Mouse (Mus musculus): ENCODE data around the gene Rasgrf1. TPM values are rescaled to one million over a fixed set of nuclear protein-coding genes. Genes with fewer than 3 reads are reported as not detected.

Rasgrf1 gene
- polyA plus RNA-seq, 1 experiment from 2014 or later = 1.3 TPM

DNA sequence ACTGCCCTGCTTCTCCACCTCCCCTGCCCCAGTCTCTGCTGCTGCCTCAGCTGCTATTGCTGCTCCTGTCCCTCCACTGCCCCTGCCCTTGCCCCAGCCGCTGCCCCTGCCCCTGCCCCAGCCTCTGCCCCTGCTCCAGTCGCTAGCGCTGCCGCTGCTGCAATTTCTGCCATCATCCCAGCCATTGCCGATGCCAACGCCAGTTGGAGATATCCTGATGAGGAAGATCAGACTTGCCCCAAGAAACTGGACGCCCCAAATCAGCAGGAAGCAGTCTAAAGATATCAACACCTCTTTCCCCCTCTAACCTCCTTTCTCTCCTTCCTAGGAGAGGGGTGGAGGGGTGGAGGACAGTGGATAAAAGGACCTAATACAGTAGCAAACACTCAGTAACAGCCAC, 28.2 kb upstream of the Rasgrf1 start:
- H3K9ac ChIP-seq = no peak overlapping the region
- no peak overlapping the region for H3K4me3 ChIP-seq
- no peak overlapping the region for H3K27ac ChIP-seq (replicated peaks)
- 64% methylated on average over 7 of the region's 7 CpGs for WGBS
- peaks cover 3% of the 10 kb centered on the region; the same call in 1 of the 2 replicates for H3K9me3 ChIP-seq
- H3K27me3 ChIP-seq = peaks cover 68% of the 10 kb centered on the region
- no peaks in the 10 kb centered on the region for H3K4me1 ChIP-seq (replicated peaks)
- H3K4me2 ChIP-seq = no peak overlapping the region
- no peaks in the 10 kb centered on the region for H3K36me3 ChIP-seq
- no peak for ATAC-seq (ENCODE audit: low read depth)

DNA sequence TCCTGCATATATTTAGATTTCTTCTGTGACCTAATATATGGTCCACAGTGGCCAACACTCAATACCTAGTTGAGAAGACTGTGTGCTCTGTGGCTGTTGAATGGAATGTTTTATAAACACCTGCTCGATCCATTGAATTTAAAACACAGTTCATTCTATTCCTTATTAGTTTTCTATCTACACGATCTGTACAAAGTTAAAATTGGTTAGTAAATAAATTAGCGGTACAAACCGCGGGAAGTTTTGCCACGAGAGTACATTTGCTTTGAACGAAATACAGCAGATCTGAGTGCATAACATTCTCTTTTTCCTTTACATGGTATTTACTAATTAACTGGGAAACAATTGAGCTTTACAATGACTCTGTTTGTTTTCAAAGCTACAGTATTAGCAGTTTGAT, 27.1 kb upstream of the Rasgrf1 start:
- no peak for ATAC-seq (ENCODE audit: low read depth)
- WGBS = 55% methylated on average over 7 of the region's 7 CpGs
- no peaks in the 10 kb centered on the region for H3K4me1 ChIP-seq (replicated peaks)
- peaks cover 3% of the 10 kb centered on the region; the same call in 1 of the 2 replicates for H3K9me3 ChIP-seq
- no peak overlapping the region for H3K27ac ChIP-seq (replicated peaks)
- no peak overlapping the region for H3K9ac ChIP-seq
- H3K36me3 ChIP-seq = no peaks in the 10 kb centered on the region
- H3K27me3 ChIP-seq = peaks cover 67% of the 10 kb centered on the region
- no peak overlapping the region for H3K4me3 ChIP-seq
- H3K4me2 ChIP-seq = no peak overlapping the region

DNA sequence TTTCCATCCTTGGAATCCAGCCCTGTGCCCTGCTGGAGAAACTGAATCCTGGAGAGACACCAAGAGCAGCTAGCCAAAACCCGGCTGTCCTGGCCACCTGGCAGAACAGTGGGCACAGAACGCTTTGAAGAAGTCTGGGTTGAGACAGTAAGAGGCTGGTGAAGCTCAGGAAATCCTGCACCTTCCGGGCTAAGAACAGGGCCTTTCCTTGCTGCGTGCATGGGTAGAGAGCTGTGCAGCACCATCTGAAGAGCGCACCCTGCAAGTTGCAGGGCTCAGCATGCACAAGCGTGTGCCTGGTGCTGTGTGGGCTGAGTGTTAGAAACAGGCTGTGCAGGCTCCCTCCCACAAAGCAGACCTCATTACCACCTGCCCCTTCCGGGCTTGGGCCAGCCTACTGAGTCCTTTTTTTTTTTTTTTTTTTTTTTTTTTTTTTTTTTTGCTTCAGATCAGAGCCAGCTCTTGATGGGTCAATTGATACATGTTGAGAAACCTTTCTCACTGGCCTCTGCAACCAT, 23.9 kb upstream of the Rasgrf1 start:
- 42% methylated on average over 7 of the region's 7 CpGs for WGBS
- no peaks in the 10 kb centered on the region for H3K36me3 ChIP-seq
- no peak for ATAC-seq (ENCODE audit: low read depth)

DNA sequence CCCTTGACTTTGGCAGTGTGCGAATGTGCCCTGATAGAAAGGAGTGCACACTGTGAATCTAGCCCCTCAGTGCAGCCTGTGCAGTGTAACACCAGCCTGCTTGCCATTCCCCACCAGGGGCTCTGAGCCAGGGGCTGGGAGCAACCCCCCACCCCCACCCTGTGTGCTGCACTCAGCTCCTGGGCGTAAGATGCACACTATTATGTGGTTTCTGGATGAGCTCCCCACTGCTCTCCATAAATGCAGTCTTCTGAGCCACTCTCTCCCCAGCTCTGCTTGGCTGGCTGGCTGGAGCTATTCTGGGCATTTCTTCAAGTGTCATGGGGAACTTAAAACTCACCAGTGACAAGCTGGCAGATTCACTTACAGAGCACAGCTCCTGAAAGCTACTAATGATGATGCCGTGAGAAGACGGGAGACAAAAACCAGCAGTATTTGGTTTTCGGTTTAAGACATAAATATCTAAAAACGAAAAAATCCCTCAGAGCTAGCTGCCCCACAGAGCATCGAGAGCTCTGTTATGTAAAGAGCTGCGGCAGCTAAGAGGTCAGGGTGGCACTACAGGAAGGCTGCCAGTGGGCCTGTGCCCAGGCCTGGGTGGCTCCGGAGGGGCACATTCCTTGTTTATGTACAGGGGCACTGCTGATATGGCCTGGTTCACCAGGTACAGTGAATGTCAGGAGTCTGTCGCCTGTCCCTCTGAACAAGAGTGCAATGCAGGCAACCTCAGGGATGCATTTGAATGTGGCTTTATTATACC, 18.0 kb upstream of the Rasgrf1 start:
- H3K9me3 ChIP-seq = no peaks in the 10 kb centered on the region
- no peak overlapping the region for H3K27ac ChIP-seq (replicated peaks)
- peaks cover 19% of the 10 kb centered on the region for H3K27me3 ChIP-seq
- H3K4me3 ChIP-seq = no peak overlapping the region
- no peaks in the 10 kb centered on the region for H3K4me1 ChIP-seq (replicated peaks)
- no peak overlapping the region for H3K4me2 ChIP-seq
- H3K36me3 ChIP-seq = no peaks in the 10 kb centered on the region
- no peak overlapping the region for H3K9ac ChIP-seq
- 76% methylated on average over 10 of the region's 10 CpGs for WGBS
- peak; percentile 36; the same call in 1 of the 2 replicates for ATAC-seq (ENCODE audit: low read depth)

More for the DNA sequence above, 23.9 kb upstream of the Rasgrf1 start:
- no peak overlapping the region for H3K4me2 ChIP-seq
- H3K27me3 ChIP-seq = peaks cover 58% of the 10 kb centered on the region
- no peaks in the 10 kb centered on the region for H3K9me3 ChIP-seq
- H3K4me1 ChIP-seq (replicated peaks) = no peaks in the 10 kb centered on the region
- H3K4me3 ChIP-seq = no peak overlapping the region
- no peak overlapping the region for H3K27ac ChIP-seq (replicated peaks)
- no peak overlapping the region for H3K9ac ChIP-seq

DNA sequence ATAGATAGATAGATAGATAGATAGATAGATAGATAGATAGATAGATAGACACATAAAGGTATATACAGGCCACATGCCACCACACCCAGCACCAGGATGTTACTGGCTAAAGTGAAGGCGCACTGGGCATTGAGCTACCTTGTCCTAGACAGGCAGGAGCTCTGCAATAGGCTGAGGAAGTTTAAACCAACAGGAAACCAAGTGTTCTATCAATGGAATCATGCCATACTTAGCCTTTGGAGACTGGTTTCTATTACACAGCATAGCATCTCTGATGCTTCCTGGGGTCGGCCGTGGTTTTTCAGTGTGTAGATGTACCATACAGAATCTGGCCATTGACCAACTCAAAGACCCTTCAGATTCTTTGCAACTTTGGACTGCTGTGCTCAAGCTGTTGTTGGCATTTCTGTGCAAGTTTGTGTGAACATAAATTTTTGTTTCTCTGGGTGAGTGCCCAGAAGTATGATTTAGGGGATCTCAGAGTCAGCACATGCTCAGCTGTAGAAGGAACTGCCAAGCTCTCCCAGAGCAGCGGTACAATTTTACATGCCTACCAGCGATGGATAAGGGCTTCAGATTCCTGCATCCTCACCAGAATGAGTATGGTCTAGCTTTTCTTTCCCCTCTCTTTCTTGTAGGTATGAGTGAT, 17.0 kb upstream of the Rasgrf1 start:
- no peak overlapping the region for H3K4me2 ChIP-seq
- no peaks in the 10 kb centered on the region for H3K4me1 ChIP-seq (replicated peaks)
- 90% methylated on average over 5 of the region's 5 CpGs for WGBS
- H3K27me3 ChIP-seq = peaks cover 12% of the 10 kb centered on the region
- H3K9ac ChIP-seq = no peak overlapping the region
- H3K4me3 ChIP-seq = no peak overlapping the region
- no peaks in the 10 kb centered on the region for H3K9me3 ChIP-seq
- ATAC-seq (ENCODE audit: low read depth) = no peak
- no peak overlapping the region for H3K27ac ChIP-seq (replicated peaks)
- no peaks in the 10 kb centered on the region for H3K36me3 ChIP-seq

DNA sequence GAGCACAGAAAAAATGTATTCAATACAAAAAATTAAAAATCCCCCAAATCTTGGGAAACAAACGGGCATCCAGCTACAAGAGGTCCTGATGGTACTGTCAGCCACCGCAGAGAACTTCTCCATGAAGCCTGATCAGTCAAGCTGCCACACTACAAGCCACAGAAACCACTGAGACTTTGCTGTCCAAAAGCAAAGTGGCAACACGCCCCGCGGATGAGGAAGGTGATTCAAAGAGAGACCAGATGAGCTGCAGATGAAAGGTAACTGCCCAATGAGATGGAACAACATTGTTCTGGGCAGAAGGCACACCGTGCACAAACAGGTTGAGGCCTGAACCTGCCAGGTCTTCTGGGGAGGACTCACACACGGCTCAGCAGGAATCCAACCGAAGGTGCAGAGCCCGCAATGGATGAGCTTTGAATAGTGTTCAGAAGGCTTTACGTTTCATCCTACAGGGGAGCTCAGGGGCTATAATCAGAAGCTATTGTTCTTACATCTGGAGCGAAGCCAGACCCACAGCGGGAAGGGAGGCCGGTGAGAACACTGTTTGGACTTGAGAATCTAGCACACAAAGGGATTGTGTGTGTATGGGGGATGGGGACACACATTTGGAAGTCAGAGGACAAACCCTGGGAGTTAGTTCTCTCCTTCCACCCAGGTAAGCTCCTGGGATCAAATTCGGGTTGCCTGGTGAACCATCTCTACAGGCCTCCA, 9.4 kb upstream of the Rasgrf1 start:
- H3K27me3 ChIP-seq = peaks cover 11% of the 10 kb centered on the region
- H3K4me2 ChIP-seq = no peak overlapping the region
- H3K9me3 ChIP-seq = no peaks in the 10 kb centered on the region
- WGBS = 32% methylated on average over 14 of the region's 14 CpGs
- no peak overlapping the region for H3K4me3 ChIP-seq
- no peak overlapping the region for H3K27ac ChIP-seq (replicated peaks)
- no peaks in the 10 kb centered on the region for H3K36me3 ChIP-seq
- ATAC-seq (ENCODE audit: low read depth) = no peak
- peaks cover 3% of the 10 kb centered on the region; the same call in 1 of the 2 replicates for H3K4me1 ChIP-seq (replicated peaks)
- H3K9ac ChIP-seq = no peak overlapping the region

DNA sequence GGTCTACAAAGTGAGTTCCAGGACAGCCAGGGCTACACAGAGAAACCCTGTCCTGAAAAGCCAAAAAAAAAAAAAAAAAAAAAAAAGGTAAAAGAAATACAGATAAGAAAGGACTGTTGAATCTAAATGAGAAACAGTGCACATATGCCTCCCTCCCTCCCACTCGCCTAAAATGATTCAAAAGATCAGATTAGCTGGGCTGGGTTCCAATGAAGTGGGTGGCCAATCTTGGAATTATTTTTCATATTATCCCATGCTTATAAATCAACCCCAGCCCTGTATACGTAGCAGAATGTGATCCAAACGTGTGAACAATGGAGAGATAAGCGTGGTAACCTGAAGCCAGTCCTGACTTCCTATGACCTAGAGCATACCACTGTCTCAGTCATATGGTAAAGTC, 8.5 kb upstream of the Rasgrf1 start:
- Histone ChIP-seq H3K36me3 (no peaks in the 10 kb centered on the region), H3K27me3 (peaks cover 21% of the 10 kb centered on the region), H3K9ac (no peak overlapping the region), H3K4me1 (replicated peaks) (peaks cover 3% of the 10 kb centered on the region; the same call in 1 of the 2 replicates), H3K27ac (replicated peaks) (no peak overlapping the region), H3K4me2 (no peak overlapping the region), H3K4me3 (no peak overlapping the region), H3K9me3 (no peaks in the 10 kb centered on the region)
- ATAC-seq (ENCODE audit: low read depth) = no peak
- 81% methylated on average over 4 of the region's 4 CpGs for WGBS

DNA sequence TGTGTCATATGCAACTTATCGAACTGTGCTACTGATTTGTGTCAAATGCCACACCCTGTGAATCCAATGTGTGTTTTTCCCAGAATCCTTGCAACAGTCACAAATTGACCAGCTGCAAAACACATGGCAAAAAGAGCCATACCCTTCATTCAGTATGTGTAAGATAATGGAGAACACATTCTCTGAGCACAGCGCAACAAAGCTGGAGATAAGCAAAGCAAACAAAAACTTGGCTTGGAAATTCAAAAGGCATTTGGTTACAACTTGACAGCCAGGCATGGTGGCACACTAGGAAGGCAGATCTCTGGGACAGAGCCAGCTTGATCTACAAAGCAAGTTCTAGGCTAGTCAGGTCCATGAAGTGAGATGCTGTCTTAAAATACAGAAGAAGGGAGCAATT, 6.9 kb upstream of the Rasgrf1 start:
- Histone ChIP-seq H3K4me3 (no peak overlapping the region), H3K4me1 (replicated peaks) (peaks cover 3% of the 10 kb centered on the region; the same call in 1 of the 2 replicates), H3K36me3 (no peaks in the 10 kb centered on the region), H3K27me3 (peaks cover 37% of the 10 kb centered on the region), H3K9me3 (no peaks in the 10 kb centered on the region), H3K27ac (replicated peaks) (no peak overlapping the region), H3K4me2 (no peak overlapping the region), H3K9ac (no peak overlapping the region)
- WGBS = 87% methylated on average over 2 of the region's 2 CpGs
- no peak for ATAC-seq (ENCODE audit: low read depth)

DNA sequence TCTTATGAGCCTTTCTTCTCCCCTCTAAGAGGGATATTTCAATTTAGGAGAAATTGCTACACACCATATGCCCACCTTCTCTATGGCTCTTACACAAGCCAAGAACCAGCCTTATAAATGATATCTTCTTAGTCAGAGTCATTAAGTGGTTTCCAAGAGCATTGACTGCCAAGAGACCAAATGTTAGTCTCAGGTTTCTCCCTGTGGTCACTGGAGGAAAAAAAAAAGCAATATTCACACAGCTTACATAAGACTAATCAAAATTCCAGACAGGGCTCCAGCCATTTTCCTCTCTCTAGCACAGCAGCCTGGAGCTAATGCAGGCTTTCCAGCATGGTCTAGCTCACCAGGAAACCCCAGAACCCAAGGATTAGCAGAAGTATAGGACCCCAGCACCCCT, 3.1 kb upstream of the Rasgrf1 start:
- Histone ChIP-seq H3K36me3 (no peaks in the 10 kb centered on the region), H3K27me3 (peaks cover 73% of the 10 kb centered on the region), H3K4me1 (replicated peaks) (peaks cover 24% of the 10 kb centered on the region), H3K9me3 (no peaks in the 10 kb centered on the region), H3K27ac (replicated peaks) (no peak overlapping the region), H3K9ac (no peak overlapping the region), H3K4me2 (no peak overlapping the region), H3K4me3 (no peak overlapping the region)
- no peak for ATAC-seq (ENCODE audit: low read depth)

DNA sequence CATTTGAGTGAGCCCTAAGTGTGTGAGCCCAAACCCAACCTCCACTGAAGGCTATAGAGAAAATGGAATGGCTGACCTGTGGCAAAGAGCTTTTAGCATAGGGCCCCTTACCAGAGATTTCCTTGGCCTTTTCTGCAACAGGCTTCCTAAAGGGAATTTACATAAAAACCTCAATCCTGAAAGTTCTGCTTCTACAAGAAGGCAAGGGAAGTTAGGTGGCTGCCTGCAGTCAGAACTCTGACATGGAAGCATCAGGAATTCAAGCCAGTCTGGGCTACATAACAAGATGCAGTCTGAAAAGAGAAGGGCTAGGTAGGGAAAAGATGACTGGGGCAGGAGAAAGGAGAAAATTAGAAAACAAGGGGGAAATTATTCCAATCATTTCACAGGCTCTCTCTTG, 1.8 kb upstream of the Rasgrf1 start:
- no peak overlapping the region for H3K27ac ChIP-seq (replicated peaks)
- no peak for ATAC-seq (ENCODE audit: low read depth)
- no peak overlapping the region for H3K9ac ChIP-seq
- no peaks in the 10 kb centered on the region for H3K36me3 ChIP-seq
- H3K27me3 ChIP-seq = peaks cover 81% of the 10 kb centered on the region
- H3K9me3 ChIP-seq = no peaks in the 10 kb centered on the region
- H3K4me1 ChIP-seq (replicated peaks) = peaks cover 24% of the 10 kb centered on the region
- H3K4me3 ChIP-seq = no peak overlapping the region
- H3K4me2 ChIP-seq = peak overlapping the region; percentile 75

DNA sequence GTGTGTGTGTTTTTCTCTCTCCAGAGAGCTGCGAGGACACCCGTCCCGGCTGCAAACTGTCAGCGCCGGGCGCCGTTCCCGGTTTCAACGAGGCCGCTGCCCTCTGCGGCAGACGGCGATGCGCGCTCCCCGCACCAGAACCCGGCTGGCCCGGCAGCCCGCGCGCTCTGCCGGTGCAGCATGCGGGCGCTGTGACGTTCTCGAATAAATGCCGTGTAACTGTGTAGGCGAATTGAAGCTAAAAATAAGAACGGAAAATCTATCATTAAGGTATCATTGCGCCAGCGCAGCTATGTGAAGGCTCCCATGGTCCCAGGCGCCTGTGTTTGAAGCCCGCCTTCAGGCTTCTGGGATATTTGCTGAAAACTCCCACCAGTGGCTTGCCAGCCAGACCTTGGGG, 1.1 kb upstream of the Rasgrf1 start:
- peaks cover 24% of the 10 kb centered on the region for H3K4me1 ChIP-seq (replicated peaks)
- peak overlapping the region; percentile 48 for H3K4me3 ChIP-seq
- ATAC-seq (ENCODE audit: low read depth) = no peak
- peak overlapping the region; percentile 41; the same call in 1 of the 2 replicates for H3K9ac ChIP-seq
- peaks cover 87% of the 10 kb centered on the region for H3K27me3 ChIP-seq
- peak overlapping the region; percentile 75 for H3K4me2 ChIP-seq
- no peaks in the 10 kb centered on the region for H3K36me3 ChIP-seq
- WGBS = under 1% methylated on average over 33 of the region's 33 CpGs
- no peak overlapping the region for H3K27ac ChIP-seq (replicated peaks)
- H3K9me3 ChIP-seq = no peaks in the 10 kb centered on the region

DNA sequence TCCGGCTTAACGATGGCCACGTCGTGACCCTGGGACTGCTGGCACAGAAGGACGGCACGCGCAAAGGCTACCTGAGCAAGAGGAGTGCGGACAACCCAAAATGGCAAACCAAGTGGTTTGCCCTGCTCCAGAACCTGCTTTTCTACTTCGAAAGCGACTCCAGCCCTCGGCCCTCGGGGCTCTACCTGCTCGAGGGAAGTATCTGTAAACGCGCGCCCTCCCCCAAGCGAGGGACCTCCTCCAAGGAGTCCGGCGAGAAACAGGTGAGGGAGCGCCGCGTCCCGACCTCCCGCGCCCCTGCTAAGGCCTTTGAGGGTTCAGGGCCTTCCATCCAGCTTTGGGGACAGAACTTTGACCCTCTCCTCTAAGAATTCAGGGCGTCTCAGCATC, 298 bp downstream of the Rasgrf1 start:
- ATAC-seq (ENCODE audit: low read depth) = peak; percentile 13
- H3K27ac ChIP-seq (replicated peaks) = no peak overlapping the region
- 2% methylated on average over 26 of the region's 26 CpGs for WGBS

More for the DNA sequence above, 298 bp downstream of the Rasgrf1 start:
- peak overlapping the region; percentile 75 for H3K4me2 ChIP-seq
- H3K4me3 ChIP-seq = peak overlapping the region; percentile 48
- peaks cover 24% of the 10 kb centered on the region for H3K4me1 ChIP-seq (replicated peaks)
- no peaks in the 10 kb centered on the region for H3K9me3 ChIP-seq
- H3K36me3 ChIP-seq = no peaks in the 10 kb centered on the region
- H3K9ac ChIP-seq = peak overlapping the region; percentile 49; the same call in 1 of the 2 replicates
- H3K27me3 ChIP-seq = peaks cover 99% of the 10 kb centered on the region

All from neural tube, embryonic 13.5 days (tissue).